Mouse (Mus musculus) hindbrain, postnatal 0 days (tissue): ENCODE measurements at regions not wholly inside any gene's neighbourhood (a gene's known extent, or its start where the extent isn't known, plus 50 kb on each side); places are given as distances from the start of the nearest gene placed in this dataset.
"Not testable (repeated sequence)": the region's sequence is repeated elsewhere in the genome, so short reads cannot be mapped to it uniquely, and the experiment has no call there.

Source experiments
- ATAC-seq: fragments of 200-750 bp; cut with Nextera tagmentation; 2 replicates; pipeline ENCODE4 v1.8.0; 2017; ENCODE audit warnings: mild to moderate bottlenecking, moderate TSS enrichment, moderate library complexity
- DNase-seq: peaks from one replicate; pipeline ENCODE4 v3.0.0-alpha.2; 2015; ENCODE audit warnings: low spot score
- H3K27ac ChIP-seq: fragments of 300-500 bp; sonication (generic); 2 replicates; pipeline ENCODE4 v1.5.1; 2014; ENCODE audit warnings: mild to moderate bottlenecking
- H3K27me3 ChIP-seq: fragments of 300-500 bp; sonication (generic); 2 replicates; pipeline ENCODE4 v1.6.1; 2014; ENCODE audit warnings: low read length, mixed read lengths; ENCODE audit not compliant: insufficient read depth
- H3K36me3 ChIP-seq: fragments of 300-500 bp; sonication (generic); 2 replicates; pipeline ENCODE4 v1.6.1; 2014; ENCODE audit warnings: low read length, mixed read lengths; ENCODE audit not compliant: insufficient read depth
- H3K4me1 ChIP-seq: fragments of 300-500 bp; sonication (generic); 2 replicates; pipeline ENCODE4 v1.6.1; 2014; ENCODE audit warnings: antibody characterized with exemption, low read length, mixed read lengths; ENCODE audit not compliant: insufficient read depth
- H3K4me2 ChIP-seq: fragments of 300-500 bp; sonication (generic); 2 replicates; pipeline ENCODE4 v1.6.1; 2014; ENCODE audit warnings: low read depth, mild to moderate bottlenecking, low read length, moderate library complexity, mixed read lengths
- H3K4me3 ChIP-seq: fragments of 300-500 bp; sonication (generic); 2 replicates; pipeline ENCODE4 v1.5.1; 2014; ENCODE audit warnings: low read length
- H3K9ac ChIP-seq: fragments of 300-500 bp; sonication (generic); replicated peaks from 2 replicates; pipeline ENCODE4 v1.6.1; 2014; ENCODE audit warnings: mild to moderate bottlenecking, low read length, moderate library complexity, mixed read lengths
- H3K9me3 ChIP-seq: fragments of 300-500 bp; sonication (generic); 2 replicates; pipeline ENCODE4 v1.6.1; 2016; ENCODE audit warnings: low read length, mixed read lengths
- CTCF ChIP-seq: IDR thresholded peaks from 2 replicates; pipeline ENCODE4 v1.5.1; 2016; ENCODE audit warnings: antibody characterized with exemption, control low read depth, low read depth
- WGBS: fragments of 180-500 bp; shearing (Covaris S2); extraction: QIAGEN DNeasy Blood & Tissue Kit; methylation state at CpG from one replicate; pipeline ENCODE4 v1.1.7; 2014; 5-methylcytosine and 5-hydroxymethylcytosine counted together

DNA sequence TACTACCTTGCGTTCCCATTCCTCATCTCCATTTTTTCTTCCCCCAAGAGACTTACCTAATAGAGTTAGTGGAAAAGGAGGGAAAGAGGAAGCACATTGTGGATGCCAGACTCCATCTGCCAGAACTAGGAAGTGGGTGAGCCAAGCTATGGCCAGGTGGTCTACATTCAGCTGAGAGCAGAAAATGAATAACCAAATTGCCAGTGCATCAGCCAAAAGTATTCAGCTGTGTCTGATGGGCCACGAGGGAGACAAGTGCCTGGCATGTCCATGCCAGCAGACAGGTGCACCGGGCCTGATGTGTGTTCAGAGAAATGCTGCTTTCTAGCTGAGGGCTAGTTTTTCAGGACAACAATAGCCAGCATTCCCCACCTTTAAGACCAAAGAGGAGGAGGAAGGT, 126.4 kb downstream of the Tomm20 start:
- no peak for TF ChIP-seq CTCF
- H3K36me3 ChIP-seq: no peaks in the 10 kb centered on the region
- H3K27me3 ChIP-seq: no peaks in the 10 kb centered on the region
- WGBS: 51% methylated on average over 3 of the region's 3 CpGs
- peak; percentile 38 for DNase-seq
- no peaks in the 10 kb centered on the region for H3K9me3 ChIP-seq
- H3K4me3 ChIP-seq: no peak overlapping the region
- no peak overlapping the region for H3K9ac ChIP-seq
- H3K4me2 ChIP-seq: no peak overlapping the region
- H3K4me1 ChIP-seq: 0 out of 2 replicates have a peak, but pooled peaks cover 4% of the 10 kb centered on the region
- no peak overlapping the region for H3K27ac ChIP-seq
- ATAC-seq: no peak

DNA sequence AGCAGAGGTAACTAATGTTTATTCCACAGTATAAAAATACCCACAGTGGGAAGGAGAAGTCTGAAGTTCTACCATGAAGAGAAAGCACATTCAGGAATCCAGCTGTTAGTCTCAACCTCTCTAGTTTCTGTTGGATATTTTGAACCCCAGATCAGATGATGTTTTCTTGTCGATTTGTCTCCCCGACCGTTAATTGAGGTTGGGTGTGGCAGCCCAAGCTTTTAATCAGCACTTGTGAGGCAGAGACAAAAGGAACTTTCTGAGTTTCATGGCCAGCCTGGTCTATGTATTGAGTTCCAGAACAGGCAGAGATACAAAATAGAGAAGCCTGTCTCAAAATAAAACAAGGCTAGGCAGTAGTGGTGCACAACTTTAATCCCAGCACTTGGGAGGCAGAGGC, 129.5 kb downstream of the Tomm20 start:
- DNase-seq: no peak
- no peak overlapping the region for H3K4me3 ChIP-seq
- no peak overlapping the region for H3K9ac ChIP-seq
- no peak overlapping the region for H3K27ac ChIP-seq
- H3K4me2 ChIP-seq: no peak overlapping the region
- TF ChIP-seq CTCF: no peak
- H3K36me3 ChIP-seq: no peaks in the 10 kb centered on the region
- ATAC-seq: no peak
- H3K9me3 ChIP-seq: peaks cover 4% of the 10 kb centered on the region
- H3K27me3 ChIP-seq: no peaks in the 10 kb centered on the region
- H3K4me1 ChIP-seq: no peaks in the 10 kb centered on the region
- WGBS: 91% methylated on average over 3 of the region's 3 CpGs

DNA sequence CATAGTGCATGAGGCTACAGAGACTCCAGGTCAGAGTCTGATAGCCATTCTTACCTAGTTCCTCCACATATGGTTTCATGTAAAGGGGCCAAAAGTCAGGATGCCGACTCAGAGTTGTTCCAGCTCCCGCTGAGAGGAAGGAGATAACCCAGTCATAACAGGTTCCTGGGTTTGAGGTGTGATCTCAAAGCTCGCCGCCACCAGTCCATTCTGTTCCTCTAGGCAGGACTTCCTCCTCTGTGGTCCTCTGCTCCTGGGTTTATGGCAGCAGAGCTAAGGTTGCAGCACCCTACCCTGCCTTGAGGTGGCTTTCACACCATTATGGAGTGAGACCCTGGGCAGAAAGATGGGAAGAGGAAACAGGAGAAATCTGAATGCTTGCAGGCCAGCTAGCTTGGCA, 131.2 kb downstream of the Tomm20 start:
- no peak for ATAC-seq
- Histone ChIP-seq H3K9ac (no peak overlapping the region), H3K4me1 (no peaks in the 10 kb centered on the region), H3K4me3 (no peak overlapping the region), H3K4me2 (no peak overlapping the region), H3K27ac (no peak overlapping the region), H3K27me3 (no peaks in the 10 kb centered on the region), H3K9me3 (peaks cover 4% of the 10 kb centered on the region), H3K36me3 (no peaks in the 10 kb centered on the region)
- DNase-seq: no peak
- WGBS: 91% methylated on average over 4 of the region's 4 CpGs
- no peak for TF ChIP-seq CTCF

DNA sequence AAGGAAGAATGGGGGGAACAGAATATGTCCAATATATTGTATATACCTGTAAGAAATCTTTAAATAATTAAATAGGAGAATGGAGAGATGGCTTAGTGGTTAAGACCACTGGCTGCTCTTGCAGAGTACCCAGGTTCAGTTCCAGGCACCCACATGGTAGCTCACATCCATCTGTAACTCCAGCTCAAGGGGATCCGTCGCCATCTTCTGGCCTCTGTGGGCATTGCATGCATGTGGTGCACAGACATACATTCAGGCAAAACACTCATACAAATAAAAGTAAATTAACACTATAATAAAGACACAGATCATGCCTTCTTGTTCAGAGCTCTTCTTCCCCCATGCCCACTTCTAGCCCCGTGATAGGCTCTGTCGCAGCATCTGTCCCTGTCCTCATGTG, 132.0 kb downstream of the Tomm20 start:
- H3K27ac ChIP-seq: no peak overlapping the region
- no peaks in the 10 kb centered on the region for H3K4me1 ChIP-seq
- no peak overlapping the region for H3K4me3 ChIP-seq
- 82% methylated on average over 4 of the region's 4 CpGs for WGBS
- DNase-seq (no peak), ATAC-seq (no peak)
- no peak overlapping the region for H3K9ac ChIP-seq
- no peaks in the 10 kb centered on the region for H3K27me3 ChIP-seq
- TF ChIP-seq CTCF: peak; percentile 46
- no peaks in the 10 kb centered on the region for H3K36me3 ChIP-seq
- H3K4me2 ChIP-seq: no peak overlapping the region
- H3K9me3 ChIP-seq: peaks cover 4% of the 10 kb centered on the region

DNA sequence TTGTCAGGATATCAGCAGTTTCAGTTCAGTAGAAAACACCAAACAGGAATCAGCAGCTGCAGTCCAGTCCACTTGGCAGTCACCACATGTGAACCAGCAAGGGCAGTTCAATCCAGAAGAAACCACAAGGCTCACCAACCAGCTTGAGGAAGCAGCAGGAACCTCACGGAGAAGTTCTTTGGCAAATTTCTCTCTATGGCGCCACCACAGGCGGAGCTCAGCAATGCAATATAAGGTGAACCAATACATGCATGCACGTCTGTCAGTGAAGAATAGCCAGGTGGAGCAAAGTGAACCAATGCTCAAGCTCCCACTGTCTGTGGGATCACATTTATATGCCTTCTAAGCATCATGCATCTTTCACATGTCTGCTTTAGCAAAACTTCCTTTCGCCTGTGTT, 132.9 kb downstream of the Tomm20 start:
- DNase-seq: no peak
- Histone ChIP-seq H3K9ac (no peak overlapping the region), H3K4me1 (no peaks in the 10 kb centered on the region), H3K4me2 (no peak overlapping the region), H3K36me3 (no peaks in the 10 kb centered on the region), H3K27me3 (no peaks in the 10 kb centered on the region), H3K9me3 (peaks cover 4% of the 10 kb centered on the region), H3K27ac (no peak overlapping the region), H3K4me3 (no peak overlapping the region)
- no peak; the same call in 1 of the 2 replicates for TF ChIP-seq CTCF
- 94% methylated on average over 5 of the region's 5 CpGs for WGBS
- no peak for ATAC-seq

DNA sequence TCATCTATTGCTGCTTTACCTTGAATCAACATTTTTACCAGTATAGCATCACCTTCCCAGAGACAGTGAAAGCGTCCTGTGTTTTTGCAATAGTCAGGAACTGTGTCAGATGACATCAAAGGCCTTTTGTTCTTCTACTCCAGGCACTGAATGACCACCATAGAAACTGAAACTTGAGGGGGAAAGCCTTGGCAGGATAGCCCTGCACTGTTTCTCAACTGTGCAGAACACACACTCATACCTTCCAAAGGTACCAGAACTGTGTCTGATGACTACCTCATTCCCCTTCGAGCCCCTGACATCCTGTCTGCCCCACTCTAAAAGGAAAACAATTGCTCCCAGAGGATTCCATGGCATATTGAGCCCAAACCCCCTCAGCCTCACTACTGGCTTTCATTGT, 134.3 kb downstream of the Tomm20 start:
- not testable (repeated sequence) for H3K4me2 ChIP-seq, H3K36me3 ChIP-seq, H3K27me3 ChIP-seq, H3K27ac ChIP-seq, ATAC-seq, H3K9me3 ChIP-seq, H3K4me1 ChIP-seq, DNase-seq, H3K9ac ChIP-seq, H3K4me3 ChIP-seq
- WGBS: 53% methylated on average over 2 of the region's 2 CpGs

DNA sequence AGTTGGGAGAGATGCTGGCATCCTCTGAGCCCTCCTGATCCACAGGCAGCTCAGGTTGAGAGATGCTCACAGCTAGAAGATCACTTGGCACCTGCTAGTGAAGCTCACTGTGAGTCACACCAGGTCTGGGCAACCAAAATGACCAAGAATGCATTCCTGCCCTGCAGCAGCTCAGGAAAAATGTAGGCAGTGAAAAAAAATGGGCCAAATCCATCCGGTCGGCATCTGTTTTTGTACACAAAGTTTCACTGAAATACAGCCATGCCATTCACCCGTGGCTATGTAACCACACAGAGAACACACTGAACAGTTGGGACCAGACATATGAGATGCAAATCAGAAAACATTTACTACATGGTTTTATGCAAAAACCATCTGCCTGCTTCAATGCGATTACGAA, 135.1 kb downstream of the Tomm20 start:
- WGBS: 92% methylated on average over 5 of the region's 5 CpGs
- no peak overlapping the region for H3K4me2 ChIP-seq
- H3K27ac ChIP-seq: no peak overlapping the region
- H3K4me1 ChIP-seq: no peaks in the 10 kb centered on the region
- H3K36me3 ChIP-seq: no peaks in the 10 kb centered on the region
- no peak overlapping the region for H3K9ac ChIP-seq
- H3K9me3 ChIP-seq: peaks cover 4% of the 10 kb centered on the region
- no peak overlapping the region for H3K4me3 ChIP-seq
- no peak for ATAC-seq
- DNase-seq: no peak
- no peak for TF ChIP-seq CTCF
- H3K27me3 ChIP-seq: no peaks in the 10 kb centered on the region
